Mouse (Mus musculus): ENCODE data around the gene Arfgef2. TPM values are rescaled to one million over a fixed set of nuclear protein-coding genes. Genes with fewer than 3 reads are reported as not detected.
"Not testable (repeated sequence)": the region's sequence is repeated elsewhere in the genome, so short reads cannot be mapped to it uniquely, and the experiment has no call there.

The Arfgef2 gene
- polyA plus RNA-seq, 1 experiment from 2014 or later, result 4.4 TPM

GRCm38 (mm10) chr2:166786353-166787004 is 18.9 kb upstream of the Arfgef2 start:
- Histone ChIP-seq H3K36me3 (no peaks in the 10 kb centered on the region), H3K4me3 (replicated peaks) (peak overlapping the region; percentile 67), H3K27me3 (no peaks in the 10 kb centered on the region), H3K4me1 (peaks cover 17% of the 10 kb centered on the region), H3K9ac (peak overlapping the region; percentile 71), H3K9me3 (replicated peaks) (no peaks in the 10 kb centered on the region), H3K27ac (no peak overlapping the region), H3K4me2 (peak overlapping the region; percentile 71)
- under 1% methylated on average over 35 of the region's 35 CpGs for WGBS
- ATAC-seq (replicated peaks; ENCODE audit: low FRiP score), result peak; percentile 96

GRCm38 (mm10) chr2:166791738-166792137 is 13.7 kb upstream of the Arfgef2 start:
- Histone ChIP-seq H3K4me2 (no peak overlapping the region), H3K36me3 (peaks cover 10% of the 10 kb centered on the region), H3K27me3 (no peaks in the 10 kb centered on the region), H3K4me3 (replicated peaks) (no peak overlapping the region), H3K9ac (no peak overlapping the region), H3K4me1 (peaks cover 19% of the 10 kb centered on the region), H3K27ac (no peak overlapping the region), H3K9me3 (replicated peaks) (no peaks in the 10 kb centered on the region)
- 77% methylated on average over 5 of the region's 5 CpGs for WGBS
- no peak for ATAC-seq (replicated peaks; ENCODE audit: low FRiP score)

- peak within 1 kb of the TSS; percentile 67 for H3K27ac ChIP-seq
- H3K36me3 ChIP-seq, result peaks cover 17% of the 10 kb centered on the region
- H3K9ac ChIP-seq, result peak within 1 kb of the TSS; percentile 83
- WGBS, result 79% methylated on average over 5 of the region's 5 CpGs
- peaks cover 15% of the 10 kb centered on the region for H3K4me1 ChIP-seq
- H3K4me3 ChIP-seq (replicated peaks), result peak within 1 kb of the TSS; percentile 85
- no peaks in the 10 kb centered on the region for H3K27me3 ChIP-seq
- H3K4me2 ChIP-seq, result peak within 1 kb of the TSS; percentile 67
- H3K9me3 ChIP-seq (replicated peaks), result no peaks in the 10 kb centered on the region
- no peak for ATAC-seq (replicated peaks; ENCODE audit: low FRiP score)
Measured at GRCm38 (mm10) chr2:166792355-166792754, 13.0 kb upstream of the Arfgef2 start, which contains the start of gene Trp53rkb. Trp53rkb (plus strand) TSS chr2:166792531.

- H3K9ac ChIP-seq, result peak overlapping the region; percentile 83
- H3K4me1 ChIP-seq, result peaks cover 15% of the 10 kb centered on the region
- peaks cover 30% of the 10 kb centered on the region for H3K36me3 ChIP-seq
- H3K4me2 ChIP-seq, result peak overlapping the region; percentile 67
- not testable (repeated sequence) for H3K9me3 ChIP-seq (replicated peaks); H3K27me3 ChIP-seq
- WGBS, result under 1% methylated on average over 64 of the region's 76 CpGs
- peak; percentile 94 for ATAC-seq (replicated peaks; ENCODE audit: low FRiP score)
- H3K27ac ChIP-seq, result peak overlapping the region; percentile 77
- peak overlapping the region; percentile 85 for H3K4me3 ChIP-seq (replicated peaks)
Measured at GRCm38 (mm10) chr2:166793542-166794214, 11.7 kb upstream of the Arfgef2 start.

- Histone ChIP-seq H3K9ac (no peak overlapping the region), H3K9me3 (replicated peaks) (no peaks in the 10 kb centered on the region), H3K27ac (no peak overlapping the region), H3K36me3 (peaks cover 32% of the 10 kb centered on the region), H3K27me3 (no peaks in the 10 kb centered on the region), H3K4me3 (replicated peaks) (no peak overlapping the region), H3K4me2 (no peak overlapping the region), H3K4me1 (peaks cover under 1% of the 10 kb centered on the region)
- WGBS, result 75% methylated on average over 11 of the region's 11 CpGs
- no peak for ATAC-seq (replicated peaks; ENCODE audit: low FRiP score)
Measured at GRCm38 (mm10) chr2:166799615-166800472, 5.5 kb upstream of the Arfgef2 start.

GRCm38 (mm10) chr2:166800473-166800857 is 4.9 kb upstream of the Arfgef2 start:
- H3K36me3 ChIP-seq, result peaks cover 32% of the 10 kb centered on the region
- 0 out of 2 replicates have a peak, but pooled peaks cover 3% of the 10 kb centered on the region for H3K4me1 ChIP-seq
- H3K27ac ChIP-seq, result no peak overlapping the region
- no peaks in the 10 kb centered on the region for H3K27me3 ChIP-seq
- no peak for ATAC-seq (replicated peaks; ENCODE audit: low FRiP score)
- H3K4me3 ChIP-seq (replicated peaks), result no peak overlapping the region
- 89% methylated on average over 7 of the region's 7 CpGs for WGBS
- H3K9ac ChIP-seq, result no peak overlapping the region
- no peak overlapping the region for H3K4me2 ChIP-seq
- H3K9me3 ChIP-seq (replicated peaks), result no peaks in the 10 kb centered on the region

GRCm38 (mm10) chr2:166801436-166801835 is 4.0 kb upstream of the Arfgef2 start:
- 64% methylated on average over 2 of the region's 2 CpGs for WGBS

GRCm38 (mm10) chr2:166803298-166803697 is 2.1 kb upstream of the Arfgef2 start:
- no peak overlapping the region for H3K4me3 ChIP-seq (replicated peaks)
- H3K27ac ChIP-seq, result no peak overlapping the region
- no peak for ATAC-seq (replicated peaks; ENCODE audit: low FRiP score)
- WGBS, result 91% methylated on average over 3 of the region's 3 CpGs
- H3K27me3 ChIP-seq, result no peaks in the 10 kb centered on the region
- H3K9ac ChIP-seq, result no peak overlapping the region
- no peaks in the 10 kb centered on the region for H3K9me3 ChIP-seq (replicated peaks)
- peaks cover 14% of the 10 kb centered on the region for H3K4me1 ChIP-seq
- H3K36me3 ChIP-seq, result peaks cover 6% of the 10 kb centered on the region; the same call in 1 of the 2 replicates
- H3K4me2 ChIP-seq, result no peak overlapping the region

More at GRCm38 (mm10) chr2:166801436-166801835, 4.0 kb upstream of the Arfgef2 start:
- Histone ChIP-seq H3K9me3 (replicated peaks) (no peaks in the 10 kb centered on the region), H3K4me2 (no peak overlapping the region), H3K9ac (no peak overlapping the region), H3K4me3 (replicated peaks) (no peak overlapping the region), H3K27me3 (no peaks in the 10 kb centered on the region), H3K36me3 (peaks cover 24% of the 10 kb centered on the region), H3K27ac (no peak overlapping the region), H3K4me1 (peaks cover 8% of the 10 kb centered on the region)
- no peak for ATAC-seq (replicated peaks; ENCODE audit: low FRiP score)

GRCm38 (mm10) chr2:166806173-166806705 is 851 bp downstream of the Arfgef2 start:
- Histone ChIP-seq H3K4me1 (peaks cover 14% of the 10 kb centered on the region), H3K4me3 (replicated peaks) (peak overlapping the region; percentile 78), H3K4me2 (peak overlapping the region; percentile 73), H3K9ac (peak overlapping the region; percentile 75), H3K9me3 (replicated peaks) (no peaks in the 10 kb centered on the region), H3K36me3 (no peaks in the 10 kb centered on the region), H3K27ac (peak overlapping the region; percentile 86; the same call in 1 of the 2 replicates), H3K27me3 (no peaks in the 10 kb centered on the region)
- ATAC-seq (replicated peaks; ENCODE audit: low FRiP score), result no peak
- WGBS, result 20% methylated on average over 14 of the region's 14 CpGs

- Histone ChIP-seq H3K9me3 (replicated peaks) (no peaks in the 10 kb centered on the region), H3K4me2 (peak overlapping the region; percentile 73), H3K36me3 (no peaks in the 10 kb centered on the region), H3K27me3 (no peaks in the 10 kb centered on the region), H3K9ac (no peak overlapping the region), H3K4me1 (peaks cover 14% of the 10 kb centered on the region), H3K4me3 (replicated peaks) (peak overlapping the region; percentile 78), H3K27ac (no peak overlapping the region)
- no peak for ATAC-seq (replicated peaks; ENCODE audit: low FRiP score)
- whole genome bisulfite sequencing, result 68% methylated on average over 6 of the region's 6 CpGs
Measured at GRCm38 (mm10) chr2:166806813-166807212, 1.4 kb downstream of the Arfgef2 start.

- no peak for ATAC-seq (replicated peaks; ENCODE audit: low FRiP score)
- H3K9me3 ChIP-seq (replicated peaks), result no peaks in the 10 kb centered on the region
- H3K4me1 ChIP-seq, result peaks cover 14% of the 10 kb centered on the region
- no peak overlapping the region for H3K9ac ChIP-seq
- no peaks in the 10 kb centered on the region for H3K27me3 ChIP-seq
- H3K4me3 ChIP-seq (replicated peaks), result no peak overlapping the region
- no peak overlapping the region for H3K27ac ChIP-seq
- H3K36me3 ChIP-seq, result no peaks in the 10 kb centered on the region
- H3K4me2 ChIP-seq, result no peak overlapping the region
- 91% methylated on average over 5 of the region's 5 CpGs for WGBS
Measured at GRCm38 (mm10) chr2:166809499-166809898, 4.1 kb downstream of the Arfgef2 start.

Data from kidney, embryonic 15.5 days (tissue).